ENCODE assay signal across 13 mouse cellular contexts in genomic region chr13:37923091-37923490, GRCm38 (mm10).
"Had no signal": no experiment of that assay in that cellular context is flagged by ENCODE, and none has a peak within 500 bp of the region (broad histone marks: within the 10 kb centered on the region; RNA-seq: fewer than 3 reads in every experiment).

No protein-coding gene starts in this region.

- H3K4me2 ChIP-seq: liver, embryonic 11.5 days; lung, embryonic 15.5 days; midbrain, embryonic 13.5 days; stomach, embryonic 15.5 days had no signal

- H3K36me3 ChIP-seq: midbrain, embryonic 13.5 days had no signal

- H3K27ac ChIP-seq: kidney, postnatal 0 days; limb, embryonic 10.5 days; midbrain, embryonic 13.5 days; stomach, embryonic 15.5 days had no signal

- H3K9me3 ChIP-seq: limb, embryonic 10.5 days; lung, embryonic 15.5 days; midbrain, embryonic 13.5 days; stomach, embryonic 15.5 days had no signal

- H3K4me3 ChIP-seq: limb, embryonic 10.5 days; lung, embryonic 15.5 days; midbrain, embryonic 13.5 days; stomach, embryonic 15.5 days had no signal

- H3K4me1 ChIP-seq: limb, embryonic 10.5 days; stomach, embryonic 15.5 days had no signal

- H3K9ac ChIP-seq: lung, embryonic 15.5 days; midbrain, embryonic 13.5 days; stomach, embryonic 15.5 days had no signal

- DNase-seq: kidney, adult 9 months; kidney, postnatal 36 days; layer of hippocampus, adult 9-11 months; layer of hippocampus, postnatal 36 days; lung, postnatal 36 days; right cerebral cortex, postnatal 14 days had no signal

- ATAC-seq: intestine, postnatal 0 days; midbrain, embryonic 13.5 days had no signal

- H3K27me3 ChIP-seq: lung, embryonic 15.5 days; midbrain, embryonic 13.5 days; stomach, embryonic 15.5 days had no signal
